ENCODE assay signal across 22 mouse cellular contexts in the genomic region with DNA sequence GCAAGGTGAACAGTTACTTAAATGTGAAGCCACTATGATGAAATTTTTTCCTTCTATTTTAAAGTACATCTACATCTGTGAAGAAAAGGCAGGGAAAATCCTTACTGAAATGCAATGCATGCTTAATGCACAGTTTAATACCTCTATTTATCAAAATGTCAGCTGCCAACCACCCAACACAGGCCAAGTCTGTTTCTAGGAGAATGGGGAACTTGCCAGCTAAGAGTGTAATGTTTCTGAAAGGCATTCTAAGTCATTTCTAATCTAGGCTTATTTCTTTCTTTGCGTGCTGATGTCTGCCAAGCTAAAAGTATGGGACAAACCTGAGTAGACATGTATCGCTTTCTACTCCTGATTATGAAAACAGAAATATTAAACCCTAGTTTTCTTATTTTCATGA.
"Had no signal": no experiment of that assay in that cellular context is flagged by ENCODE, and none has a peak within 500 bp of the region (broad histone marks: within the 10 kb centered on the region; RNA-seq: fewer than 3 reads in every experiment).

No protein-coding gene starts in this region.

- H3K27me3 ChIP-seq: limb, embryonic 12.5 days; neural tube, embryonic 12.5 days; neural tube, embryonic 15.5 days; stomach, embryonic 15.5 days had no signal

- DNase-seq: kidney, adult 2 months; kidney, postnatal 25 days; layer of hippocampus, adult 9-11 months; liver, postnatal 0 days; lung, embryonic 14.5 days; lung, postnatal 36 days; midbrain, embryonic 14.5 days; right cerebral cortex, adult 18-20 months; right cerebral cortex, postnatal 14 days; spleen, adult 18-20 months; thymus, postnatal 25 days had no signal

- H3K4me3 ChIP-seq: layer of hippocampus, adult 2 months; left cerebral cortex, adult 2 months; limb, embryonic 12.5 days; neural tube, embryonic 12.5 days; neural tube, embryonic 15.5 days; stomach, embryonic 15.5 days had no signal

- H3K36me3 ChIP-seq: limb, embryonic 12.5 days; neural tube, embryonic 12.5 days; neural tube, embryonic 15.5 days; stomach, embryonic 15.5 days had no signal

- H3K27ac ChIP-seq: kidney, postnatal 0 days; layer of hippocampus, adult 2 months; left cerebral cortex, adult 2 months; limb, embryonic 12.5 days; liver, embryonic 14.5 days; neural tube, embryonic 12.5 days; neural tube, embryonic 15.5 days; stomach, embryonic 15.5 days had no signal

- H3K4me1 ChIP-seq: limb, embryonic 12.5 days; neural tube, embryonic 12.5 days; neural tube, embryonic 15.5 days; stomach, embryonic 15.5 days had no signal

- H3K9me3 ChIP-seq: limb, embryonic 12.5 days; neural tube, embryonic 12.5 days; neural tube, embryonic 15.5 days; stomach, embryonic 15.5 days had no signal

- H3K4me2 ChIP-seq: limb, embryonic 12.5 days; liver, embryonic 11.5 days; lung, embryonic 14.5 days; midbrain, embryonic 11.5 days; neural tube, embryonic 12.5 days; neural tube, embryonic 15.5 days; stomach, embryonic 15.5 days had no signal

- ATAC-seq: liver, postnatal 0 days; lung, postnatal 0 days had no signal

- H3K9ac ChIP-seq: limb, embryonic 12.5 days; liver, embryonic 14.5 days; liver, postnatal 0 days; lung, embryonic 14.5 days; neural tube, embryonic 12.5 days; neural tube, embryonic 15.5 days; stomach, embryonic 15.5 days had no signal
